Mouse (Mus musculus): ENCODE results near the gene Gcnt3.

The Gcnt3 gene

GRCm38 (mm10) chr9:70037988-70038387 lies at the start of gene Gcnt3:
TSS of gene Gcnt3 (minus strand) at chr9:70038088.
- no peak for DNase-seq (ENCODE audit: low spot score)

GRCm38 (mm10) chr9:70087379-70087778 lies 49.5 kb upstream of the Gcnt3 start:
- DNase-seq (ENCODE audit: low spot score) = no peak

DNA sequence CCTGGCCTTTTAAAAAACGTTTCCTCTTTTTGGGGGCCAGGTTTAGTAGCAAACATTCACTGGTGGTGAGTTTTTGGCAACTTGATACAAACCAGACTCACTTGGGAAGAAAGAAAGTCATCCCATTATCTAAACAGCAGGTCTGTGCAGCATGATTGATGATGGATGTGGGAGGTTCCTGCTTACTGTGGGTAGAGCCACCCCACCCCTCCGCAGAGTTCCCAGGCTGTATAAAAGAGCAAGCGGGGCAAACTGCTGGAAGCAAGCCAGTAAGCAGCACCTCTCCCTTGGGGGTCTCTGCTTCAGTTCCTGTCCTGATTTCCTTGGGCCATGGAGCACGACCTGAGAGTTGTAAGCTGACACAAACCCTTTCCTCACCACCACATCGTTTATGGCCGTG lies 48.2 kb upstream of the Gcnt3 start:
- no peak for DNase-seq (ENCODE audit: low spot score)

- DNase-seq (ENCODE audit: low spot score) = peak; percentile 44
Observed at GRCm38 (mm10) chr9:70084107-70084506, 46.2 kb upstream of the Gcnt3 start.

DNA sequence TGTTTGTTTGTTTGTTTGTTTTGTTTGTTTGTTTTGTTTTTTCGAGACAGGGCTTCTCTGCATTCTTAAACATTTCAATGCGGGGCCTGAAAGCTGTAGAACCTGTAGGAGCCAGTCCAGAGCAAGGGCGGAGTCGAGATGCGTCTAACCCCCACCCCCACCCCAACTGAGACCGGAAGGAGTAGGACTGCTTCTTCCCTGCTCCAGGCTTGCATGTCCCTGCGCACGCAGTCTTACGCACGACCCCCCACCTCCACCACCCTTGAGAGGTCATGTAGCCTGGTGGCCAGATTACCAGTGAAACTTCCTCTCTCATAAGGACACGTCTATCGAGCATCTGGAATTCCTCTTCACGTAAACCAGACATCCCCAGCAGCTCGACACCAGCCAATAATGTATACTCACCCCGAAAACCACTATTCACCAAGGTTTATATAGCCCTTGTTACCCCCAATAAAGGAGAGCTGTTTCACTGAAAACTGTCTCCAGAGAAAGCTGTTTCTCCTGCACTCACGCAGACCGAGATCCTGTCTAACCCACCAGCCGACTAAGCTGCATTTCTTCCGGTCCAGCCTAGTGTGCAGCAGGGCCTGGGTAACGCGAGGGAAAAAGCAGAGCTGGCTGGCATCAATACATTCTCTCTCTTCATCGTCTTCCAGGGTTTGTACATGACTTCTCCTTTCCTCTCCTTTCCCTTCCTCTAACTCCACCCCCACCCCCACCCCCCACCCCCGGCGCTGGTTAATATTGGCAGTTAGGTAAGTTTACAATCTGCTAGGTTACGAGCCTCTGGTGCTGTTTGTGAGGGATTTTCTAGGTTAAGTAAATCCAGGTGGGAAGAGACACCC lies 44.7 kb upstream of the Gcnt3 start:
- peak; percentile 26 for DNase-seq (ENCODE audit: low spot score)

DNA sequence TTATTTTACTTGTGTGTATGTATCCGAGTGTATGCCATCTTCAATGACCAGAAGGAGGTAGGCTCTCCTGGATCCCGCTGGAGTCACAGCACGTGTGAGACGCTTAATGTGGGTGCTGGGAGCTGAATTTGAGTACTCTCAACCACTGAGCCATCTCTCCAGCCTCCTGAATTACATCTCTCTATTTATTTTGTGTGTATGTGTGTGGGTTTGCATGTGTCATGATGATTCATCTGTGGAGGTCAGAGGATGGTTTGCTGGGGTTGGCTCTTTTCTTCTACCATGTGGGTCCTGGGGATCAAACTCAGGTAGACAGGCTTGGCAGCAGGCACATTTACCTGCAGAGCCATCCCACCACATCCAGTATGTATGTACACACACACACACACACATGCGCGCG lies 43.9 kb upstream of the Gcnt3 start:
- DNase-seq (ENCODE audit: low spot score) = no peak

- no peak for DNase-seq (ENCODE audit: low spot score)
Observed at GRCm38 (mm10) chr9:70080976-70081375, 43.1 kb upstream of the Gcnt3 start.

- no peak for DNase-seq (ENCODE audit: low spot score)
Observed at GRCm38 (mm10) chr9:70080027-70080800, 42.3 kb upstream of the Gcnt3 start.

- DNase-seq (ENCODE audit: low spot score) = peak; percentile 22
Observed at GRCm38 (mm10) chr9:70078034-70078433, 40.1 kb upstream of the Gcnt3 start.

DNA sequence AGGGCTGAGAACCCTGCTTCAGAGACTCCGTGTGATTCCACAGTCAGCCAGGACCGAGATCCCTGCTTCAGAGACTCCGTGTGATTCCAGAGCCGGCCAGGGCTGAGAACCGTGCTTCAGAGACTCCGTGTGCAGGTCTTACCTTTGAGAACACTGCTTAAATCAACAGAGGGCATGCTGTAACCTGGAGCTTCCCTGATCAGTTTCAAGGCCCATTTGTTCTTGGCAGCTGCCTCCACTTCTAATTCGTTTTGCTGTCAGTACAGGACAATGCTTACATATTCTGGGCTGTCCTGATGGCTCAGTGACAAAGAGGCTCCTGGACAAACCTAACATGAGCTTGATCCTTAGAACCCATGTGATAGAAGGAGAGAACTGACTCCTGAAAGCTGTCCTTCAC lies 39.3 kb upstream of the Gcnt3 start:
- no peak for DNase-seq (ENCODE audit: low spot score)

GRCm38 (mm10) chr9:70072387-70072786 lies 34.5 kb upstream of the Gcnt3 start:
- DNase-seq (ENCODE audit: low spot score) = no peak

DNA sequence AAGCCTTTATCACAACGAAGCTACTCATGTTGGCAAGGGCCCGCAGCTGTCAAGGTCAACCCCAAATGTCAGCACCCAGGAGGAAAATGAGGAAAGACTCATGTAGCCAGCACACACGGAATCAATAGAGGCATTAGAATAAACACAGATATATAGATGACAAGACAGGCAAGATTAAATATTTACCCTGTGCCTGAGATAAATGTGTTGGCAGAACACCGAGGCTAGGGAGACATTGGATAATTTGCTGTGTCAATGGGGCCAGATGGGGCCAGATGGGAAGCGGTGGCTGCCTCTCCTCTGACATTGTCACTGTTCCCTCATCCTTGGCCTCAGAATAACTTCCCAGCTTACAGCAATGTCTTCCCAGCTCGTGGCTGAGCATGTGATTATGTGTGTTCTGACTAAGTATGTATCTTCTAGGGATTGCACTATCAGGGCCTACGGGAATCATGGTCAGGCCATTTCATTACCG lies 32.1 kb upstream of the Gcnt3 start:
- DNase-seq (ENCODE audit: low spot score) = no peak

DNA sequence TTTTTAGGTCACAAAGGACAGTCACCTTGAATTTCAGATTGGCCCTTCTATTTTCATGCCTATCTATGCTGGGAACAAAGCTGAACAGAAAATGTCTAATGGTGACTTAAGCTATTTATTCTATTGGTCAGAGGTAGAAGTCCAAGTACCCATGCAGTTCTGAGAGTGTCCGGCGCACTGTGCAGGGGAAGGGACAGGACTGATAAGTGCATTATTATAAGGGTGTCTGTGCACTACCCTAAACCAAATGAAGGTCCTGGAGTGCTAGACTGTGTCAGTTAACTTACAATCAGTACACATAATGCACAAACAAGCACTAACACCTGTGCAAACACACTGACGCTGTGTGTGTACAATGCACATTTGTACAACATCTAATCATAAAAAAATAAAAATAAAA lies 29.6 kb upstream of the Gcnt3 start:
- DNase-seq (ENCODE audit: low spot score) = no peak

- no peak for DNase-seq (ENCODE audit: low spot score)
Observed at GRCm38 (mm10) chr9:70062012-70062411, 24.1 kb upstream of the Gcnt3 start.

GRCm38 (mm10) chr9:70053411-70053810 lies 15.5 kb upstream of the Gcnt3 start:
- DNase-seq (ENCODE audit: low spot score) = no peak

DNA sequence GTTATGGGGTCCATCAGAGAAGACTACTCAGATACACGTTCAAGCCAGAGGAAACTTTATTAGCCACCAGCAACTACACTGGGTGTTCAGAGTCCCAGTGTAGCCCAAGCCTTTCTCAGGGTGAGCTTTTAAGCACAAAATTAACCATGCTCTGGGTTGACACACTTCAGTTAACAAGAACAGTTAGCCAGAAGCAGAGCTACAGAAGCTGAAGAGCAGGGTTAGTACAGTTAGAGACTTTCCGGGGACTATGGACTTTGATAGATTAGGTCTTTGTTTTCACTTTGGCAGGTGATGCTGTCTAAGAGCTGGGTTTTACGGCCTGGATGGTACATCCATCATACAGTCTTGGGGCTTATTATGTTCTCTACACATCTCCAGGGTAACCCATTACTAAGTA lies 14.8 kb upstream of the Gcnt3 start:
- DNase-seq (ENCODE audit: low spot score) = no peak

DNA sequence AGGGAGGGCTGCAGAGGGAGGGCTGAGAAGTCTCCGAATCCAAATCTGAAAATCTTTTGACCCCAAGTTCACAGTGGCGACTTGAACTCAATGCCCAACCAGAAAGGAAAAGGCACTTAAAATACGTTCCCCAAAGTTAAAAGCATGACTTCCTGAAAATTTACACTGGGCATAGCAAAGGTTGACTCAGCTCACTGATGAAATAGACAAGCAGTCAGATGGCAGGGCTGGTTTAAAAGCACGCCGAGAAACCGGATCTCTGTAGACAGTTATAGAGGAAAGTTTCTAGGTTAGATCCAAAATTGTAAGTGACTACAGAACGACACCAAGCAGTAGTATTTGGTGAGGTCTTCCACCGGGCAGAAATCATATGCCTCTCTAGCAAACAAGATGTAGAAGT lies 12.0 kb upstream of the Gcnt3 start:
- no peak for DNase-seq (ENCODE audit: low spot score)

DNA sequence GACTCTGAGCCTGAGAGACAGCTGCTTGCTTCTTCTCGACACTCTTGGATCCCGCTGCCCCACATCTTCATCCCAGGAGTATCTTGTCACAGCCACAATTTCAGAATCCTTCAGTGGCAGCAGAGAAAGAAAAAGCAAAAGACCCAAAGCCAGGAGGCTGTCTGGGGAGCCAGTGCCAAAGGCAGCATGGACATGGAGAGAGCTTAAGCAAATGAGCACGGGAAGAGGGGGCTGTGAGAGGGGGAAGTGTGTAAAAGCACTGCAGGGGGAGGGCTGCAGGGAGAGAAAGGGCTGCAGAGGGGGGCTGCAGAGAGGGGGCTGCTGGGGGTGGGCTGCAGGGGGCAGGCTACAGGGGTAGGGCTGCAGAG lies 11.5 kb upstream of the Gcnt3 start:
- DNase-seq (ENCODE audit: low spot score) = no peak

- no peak for DNase-seq (ENCODE audit: low spot score)
Observed at GRCm38 (mm10) chr9:70048751-70049415, 11.0 kb upstream of the Gcnt3 start.

DNA sequence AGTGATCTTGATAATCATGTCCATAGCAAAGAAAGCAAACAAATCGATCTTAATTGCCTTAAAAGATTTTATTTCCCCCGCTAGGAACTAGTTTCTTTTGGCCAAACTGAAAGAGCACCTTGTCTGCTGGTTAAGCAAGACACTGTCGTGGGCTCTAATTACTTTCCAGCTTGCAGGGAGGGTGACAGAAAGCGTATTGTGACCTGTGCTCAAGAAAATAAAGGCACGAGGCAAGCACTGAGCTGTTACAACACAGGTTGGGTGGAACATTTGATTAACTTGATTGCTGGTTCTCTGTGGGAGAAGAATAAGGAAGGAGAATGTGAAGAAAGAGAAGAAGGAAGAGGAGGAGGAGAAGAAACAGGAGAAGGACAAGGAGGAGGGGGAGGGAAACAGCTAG lies 10.4 kb upstream of the Gcnt3 start:
- DNase-seq (ENCODE audit: low spot score) = no peak

DNA sequence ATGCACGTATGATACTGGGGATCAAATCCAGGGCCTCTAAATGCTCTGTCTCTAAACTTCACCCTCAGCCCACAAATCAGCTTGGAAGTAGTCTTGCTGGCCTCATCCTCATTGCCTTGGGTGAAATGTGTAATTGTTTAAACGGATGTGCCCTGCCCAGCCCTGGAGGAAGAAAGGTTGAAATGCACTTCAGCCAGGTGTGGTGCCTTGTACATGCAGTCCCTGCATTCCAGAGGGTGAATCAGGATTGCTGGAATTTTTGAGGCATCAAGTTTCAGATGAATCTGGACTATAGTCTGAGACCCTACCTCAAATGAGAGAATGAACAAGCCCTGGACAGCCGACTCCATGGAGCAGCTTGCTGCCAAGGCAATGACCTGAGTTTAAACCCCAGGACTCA lies 10.0 kb upstream of the Gcnt3 start:
- DNase-seq (ENCODE audit: low spot score) = no peak

- DNase-seq (ENCODE audit: low spot score) = no peak
Observed at GRCm38 (mm10) chr9:70046255-70046654, 8.4 kb upstream of the Gcnt3 start.

DNA sequence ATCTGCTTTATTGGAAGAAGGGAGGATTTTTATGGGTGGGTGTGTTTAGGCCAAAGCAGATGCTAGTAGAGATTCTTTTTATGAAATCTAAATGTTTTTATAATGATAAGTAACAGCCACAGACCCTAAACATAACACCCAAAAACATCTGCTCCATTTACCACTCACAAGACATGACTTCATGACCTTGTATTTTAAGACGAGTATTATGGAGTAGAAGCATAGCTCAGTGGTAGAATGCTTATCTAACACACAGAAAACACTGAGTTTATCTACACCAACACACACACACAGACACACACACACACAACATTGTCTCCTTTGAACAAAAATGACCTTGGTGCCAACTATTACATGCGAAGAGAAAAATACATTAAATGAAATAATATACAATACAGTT lies 7.0 kb upstream of the Gcnt3 start:
- no peak for DNase-seq (ENCODE audit: low spot score)

Measured in testis, postnatal 14 days (tissue).